Mouse (Mus musculus): ENCODE data around the gene Tmem104.

Tmem104 gene

DNA sequence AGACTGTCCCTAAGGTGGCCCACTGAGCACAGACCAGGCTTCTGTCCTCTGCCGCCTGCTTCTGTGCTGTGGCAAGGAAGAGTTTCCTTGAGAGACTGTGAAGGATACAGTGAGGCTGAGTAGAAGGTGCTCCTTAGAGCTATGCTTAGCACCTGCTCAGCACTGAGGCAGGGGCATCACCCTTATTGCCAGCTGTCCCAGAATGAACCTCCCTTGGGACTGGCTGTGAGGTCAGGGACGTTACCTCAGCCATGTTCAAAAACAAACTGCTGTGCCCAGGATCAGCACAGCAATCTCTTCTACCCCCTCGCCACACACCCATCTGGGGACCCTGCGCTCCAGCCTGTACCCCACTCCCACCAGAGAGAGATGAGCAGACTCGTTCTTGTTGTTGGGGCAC lies 45.6 kb downstream of the Tmem104 start:
- DNase-seq = no peak

GRCm38 (mm10) chr11:115233526-115234290 lies 46.4 kb downstream of the Tmem104 start:
- DNase-seq = no peak

DNA sequence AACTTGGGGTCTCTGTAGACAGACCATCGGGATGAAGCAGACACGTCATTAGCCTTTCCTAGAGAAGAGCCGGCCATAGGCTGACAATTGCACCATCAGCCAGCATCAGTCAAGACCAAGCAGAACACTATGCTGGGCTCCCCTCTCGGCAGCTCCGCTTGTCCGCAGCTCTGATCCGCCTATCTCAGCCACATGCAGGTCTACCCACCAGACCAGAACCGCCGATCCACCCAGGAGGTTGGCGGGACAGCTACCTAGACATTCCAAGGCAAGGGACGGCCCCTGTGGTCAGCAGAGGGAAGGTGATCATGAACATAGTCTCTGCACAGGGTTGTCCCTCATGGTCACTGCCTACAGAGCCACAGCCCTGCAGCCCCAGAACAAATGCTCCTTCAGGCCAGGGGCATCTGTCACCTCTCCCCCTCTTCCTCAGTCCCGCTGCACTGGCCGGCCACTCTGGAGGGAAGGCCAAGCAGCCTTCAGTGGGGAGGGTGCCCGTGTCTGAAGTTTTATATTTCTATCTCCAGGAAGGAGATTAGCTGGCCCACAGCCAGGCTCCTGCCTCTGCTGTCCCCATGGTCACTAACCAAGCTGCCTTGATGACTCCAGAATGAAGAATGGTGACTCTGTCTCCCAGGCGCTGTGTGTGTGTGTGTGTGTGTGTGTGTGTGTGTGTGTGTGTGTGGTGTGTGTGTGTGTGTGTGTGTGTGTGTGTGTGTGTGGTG lies 47.2 kb downstream of the Tmem104 start:
- peak in 1 of 2 experiments; percentile 56 for DNase-seq

DNA sequence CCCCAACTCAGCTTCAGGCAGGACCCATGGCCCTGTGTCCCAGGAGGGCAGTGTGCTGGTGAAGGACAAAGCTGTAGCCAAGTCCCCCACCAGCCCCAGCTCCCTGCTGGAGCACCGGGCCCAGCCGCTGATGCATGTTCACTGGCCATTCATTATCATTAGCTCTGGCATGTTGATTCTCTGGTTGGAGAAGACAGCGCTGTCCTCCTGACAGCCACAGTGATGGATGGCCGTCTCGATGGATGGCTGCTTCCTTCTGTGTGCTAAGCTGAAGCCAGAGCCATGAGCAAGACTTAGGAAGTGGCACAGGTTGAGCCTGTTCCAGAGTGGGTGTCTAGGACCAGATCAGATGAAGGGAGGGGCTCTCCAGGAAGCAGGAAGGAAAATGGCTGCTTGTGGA lies 49.3 kb downstream of the Tmem104 start:
- DNase-seq = no peak

GRCm38 (mm10) chr11:115241402-115241801 lies 54.1 kb downstream of the Tmem104 start:
- DNase-seq = no peak

GRCm38 (mm10) chr11:115242746-115243145 lies 55.5 kb downstream of the Tmem104 start:
- DNase-seq = no peak

- no peak for DNase-seq
Measured at GRCm38 (mm10) chr11:115243783-115244182, 56.5 kb downstream of the Tmem104 start.

DNA sequence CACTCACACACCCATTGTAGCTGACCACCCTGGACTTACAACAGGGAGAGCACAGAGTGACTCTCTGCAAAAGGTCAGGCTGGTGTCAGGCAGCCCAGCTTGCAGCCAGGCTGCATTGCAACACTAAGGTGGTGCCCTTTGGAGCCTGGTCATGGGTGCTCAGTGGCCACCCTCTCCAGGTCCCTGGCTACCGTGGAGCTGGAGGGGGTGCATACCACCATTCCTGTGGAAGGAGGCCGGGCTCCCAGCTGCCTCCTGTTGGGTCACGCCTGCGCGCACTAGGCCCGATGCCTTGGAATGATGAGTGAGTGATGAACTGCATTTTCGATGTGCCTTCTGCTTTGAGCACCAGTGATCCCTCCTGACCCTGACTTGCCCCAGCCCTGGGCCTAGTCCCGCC lies 57.6 kb downstream of the Tmem104 start:
- DNase-seq = peak; percentile 47 to 64

DNA sequence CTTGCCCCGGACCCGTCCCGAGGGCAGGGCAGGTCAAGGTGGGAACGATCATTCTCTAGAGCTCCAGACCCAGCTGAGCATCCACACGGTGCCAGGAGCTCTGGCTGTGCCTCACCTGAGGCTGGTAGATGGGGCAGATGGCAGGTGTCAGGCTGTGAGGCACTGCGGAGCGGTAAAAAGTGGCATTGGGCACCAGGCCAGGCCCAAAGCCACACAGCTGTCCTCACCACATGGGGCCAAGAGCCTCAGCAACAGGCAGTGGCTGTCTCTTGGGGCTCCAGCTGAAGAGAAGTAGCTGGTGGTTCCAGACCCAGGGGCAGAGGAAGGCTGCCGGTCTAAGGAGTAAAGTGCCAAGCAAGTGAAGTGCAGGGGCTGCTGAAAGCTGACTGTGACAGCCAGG lies 59.1 kb downstream of the Tmem104 start:
- DNase-seq = no peak

DNA sequence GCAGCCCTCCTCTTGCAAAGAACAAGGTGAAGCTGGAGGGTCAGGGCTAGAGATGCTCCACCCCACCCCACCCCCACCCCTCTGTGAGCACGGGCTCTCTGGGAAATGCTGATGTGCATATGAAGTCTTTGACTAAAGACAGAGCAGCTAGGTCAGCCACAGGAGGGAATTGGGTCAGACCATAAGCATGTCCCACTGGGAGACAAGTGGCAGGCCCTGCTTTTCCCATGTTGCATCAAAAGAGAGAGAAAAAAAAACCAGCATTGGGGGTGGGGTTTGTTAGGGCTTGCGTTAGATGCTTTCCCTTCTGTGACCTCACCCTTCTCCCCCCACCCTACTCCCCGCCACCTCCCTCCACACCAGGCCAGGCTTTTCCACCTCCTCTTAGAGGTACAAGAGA lies 60.0 kb downstream of the Tmem104 start:
- DNase-seq = no peak

DNA sequence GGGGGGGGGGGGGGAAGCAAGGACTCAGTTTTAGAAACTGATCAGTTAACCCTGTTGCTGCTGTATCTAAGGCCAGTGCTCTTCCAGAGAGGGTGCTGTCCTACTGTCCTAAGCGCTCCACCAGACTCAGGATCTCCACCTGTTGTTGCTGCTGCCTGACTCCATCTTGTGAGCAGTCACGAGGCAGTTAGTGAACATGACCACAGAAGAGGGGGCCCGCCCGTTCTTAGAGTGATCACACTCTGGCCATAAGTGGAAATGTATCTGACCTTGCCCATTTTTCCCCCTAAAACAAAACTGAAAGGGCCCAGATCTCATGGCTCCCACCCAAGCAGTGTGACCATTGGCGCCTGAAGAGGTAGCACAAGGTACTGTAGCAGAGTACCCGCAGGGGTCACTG lies 60.7 kb downstream of the Tmem104 start:
- no peak for DNase-seq

DNA sequence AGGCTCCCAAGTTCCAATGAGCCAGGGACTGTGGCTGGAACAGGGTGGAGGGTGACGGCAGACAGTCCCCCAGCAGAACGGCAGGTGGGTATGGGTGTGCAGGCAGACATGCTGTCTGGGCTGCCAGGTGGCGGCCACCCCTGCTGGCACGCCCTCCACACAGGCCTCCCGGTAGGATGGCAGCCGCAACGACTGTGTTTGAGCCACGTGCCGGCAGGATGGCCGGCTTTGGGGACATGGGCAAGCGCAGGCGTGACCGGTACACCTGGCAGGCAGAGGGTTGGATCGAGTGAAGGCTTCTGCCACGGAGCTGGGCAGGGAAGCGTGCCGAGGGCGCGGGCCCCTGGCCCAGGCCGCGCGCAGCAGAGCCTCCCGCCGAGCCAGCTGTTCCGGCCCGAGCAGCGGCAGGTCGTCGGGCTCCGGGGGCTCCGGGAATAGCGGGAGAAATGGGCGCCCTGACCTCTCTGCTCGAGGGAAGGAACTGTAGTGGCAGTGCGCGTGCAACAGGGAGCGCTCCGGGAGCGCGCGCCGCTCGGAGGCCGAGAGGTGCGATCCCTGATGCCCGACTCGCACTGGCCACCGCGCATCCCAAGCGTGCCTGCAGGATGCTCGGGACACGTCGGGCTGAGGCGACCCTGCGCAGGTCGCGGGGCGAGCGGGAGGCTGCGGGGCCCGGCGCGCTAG lies 62.6 kb downstream of the Tmem104 start:
- DNase-seq = peak in 1 of 2 experiments; percentile 48

GRCm38 (mm10) chr11:115250405-115251090 lies 63.3 kb downstream of the Tmem104 start:
- no peak for DNase-seq

DNA sequence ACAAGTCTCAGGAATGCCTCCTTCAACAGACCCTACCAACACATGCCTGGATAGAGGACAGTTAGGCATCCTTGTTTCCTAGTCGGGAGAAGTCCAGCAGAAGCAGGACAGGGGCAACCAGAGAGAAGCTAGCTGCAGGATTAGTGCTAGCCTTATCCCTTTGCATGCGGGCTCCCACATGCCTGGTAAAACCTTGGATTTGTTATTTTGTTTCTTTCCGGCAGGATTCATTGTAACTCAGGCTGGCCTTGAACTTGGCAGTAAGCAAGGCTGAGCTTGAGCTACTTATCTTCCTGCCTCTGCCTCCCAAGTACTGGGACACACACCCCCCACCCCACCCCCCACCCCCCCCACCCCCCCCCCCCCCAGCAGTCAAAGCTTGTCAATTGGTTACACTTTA lies 64.0 kb downstream of the Tmem104 start:
- no peak for DNase-seq

- peak in 1 of 2 experiments; percentile 49 for DNase-seq
Measured at GRCm38 (mm10) chr11:115257775-115258510, 70.7 kb downstream of the Tmem104 start.

DNA sequence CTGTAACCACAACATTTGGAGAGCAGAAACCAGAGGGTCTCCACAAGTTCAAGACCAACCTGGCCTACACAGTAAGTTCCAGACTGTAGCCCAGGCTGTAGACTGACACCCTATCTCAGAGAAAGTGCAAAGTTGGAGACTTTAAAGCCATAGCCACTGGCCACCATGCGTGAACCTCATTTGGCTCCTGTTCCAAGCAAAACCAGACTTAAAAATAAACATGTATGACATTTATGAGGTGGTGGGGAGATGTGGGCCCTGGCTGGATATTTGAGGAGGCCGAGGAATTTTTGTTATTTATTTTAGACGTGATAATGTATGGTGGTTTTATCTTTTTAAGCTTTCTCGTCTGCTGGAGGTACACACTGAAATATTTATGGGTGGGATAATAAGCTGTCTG lies 71.8 kb downstream of the Tmem104 start:
- DNase-seq = no peak

DNA sequence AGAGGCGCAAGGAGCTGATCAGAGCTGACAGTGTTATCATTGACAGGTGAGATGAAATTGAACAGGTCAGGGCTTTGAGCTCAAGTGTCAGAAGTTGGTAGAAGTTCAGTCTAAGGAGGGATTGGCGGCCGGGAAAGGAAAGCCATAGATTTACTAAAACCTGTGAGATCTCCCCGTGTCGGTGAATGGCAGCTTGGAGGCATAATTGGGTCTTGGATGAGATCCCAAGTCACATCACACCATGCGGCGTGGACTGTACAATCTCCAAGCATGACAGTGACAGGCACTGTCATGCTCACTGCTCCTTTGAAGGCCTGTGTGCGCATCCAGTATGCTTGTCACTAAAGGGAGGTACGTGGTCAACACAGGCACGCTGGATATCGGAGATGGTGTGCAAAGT lies 75.7 kb downstream of the Tmem104 start:
- no peak for DNase-seq

- no peak for DNase-seq
Measured at GRCm38 (mm10) chr11:115264136-115264861, 77.0 kb downstream of the Tmem104 start.

GRCm38 (mm10) chr11:115264862-115265668 lies 77.8 kb downstream of the Tmem104 start:
- peak in 1 of 2 experiments; percentile 44 for DNase-seq

- no peak for DNase-seq
Measured at GRCm38 (mm10) chr11:115265771-115266399, 78.6 kb downstream of the Tmem104 start.
